Mouse (Mus musculus) ES-E14 (cell line): ENCODE results near the gene Tmed9.

Experiments used
- CHD2 ChIP-seq: IDR thresholded peaks from 2 replicates; pipeline ENCODE4 v1.6.1; 2014; ENCODE audit warnings: mild to moderate bottlenecking, low read depth, low read length, inconsistent platforms
- HCFC1 ChIP-seq: IDR thresholded peaks from 2 replicates; pipeline ENCODE4 v1.6.1; 2012; ENCODE audit warnings: low read length, inconsistent platforms, borderline replicate concordance; ENCODE audit not compliant: insufficient read depth
- MAFK ChIP-seq: IDR thresholded peaks from 2 replicates; pipeline ENCODE4 v1.6.1; 2014; ENCODE audit warnings: mild to moderate bottlenecking, low read depth, low read length, inconsistent platforms; ENCODE audit not compliant: insufficient read depth
- ZC3H11A ChIP-seq: IDR thresholded peaks from 2 replicates; pipeline ENCODE4 v1.6.1; 2012; ENCODE audit warnings: low read depth, mild to moderate bottlenecking, inconsistent platforms, low read length, borderline replicate concordance
- ZNF384 ChIP-seq: IDR thresholded peaks from 2 replicates; pipeline ENCODE4 v1.6.1; 2012; ENCODE audit warnings: low read depth, low read length, inconsistent platforms

- TF ChIP-seq MAFK (no peak), ZNF384 (no peak), ZC3H11A (no peak), HCFC1 (no peak), CHD2 (no peak)
These were observed 17.6 kb upstream of the Tmed9 start for GRCm38 (mm10) chr13:55555921-55556320.
